Comparison of ENCODE assay signal across 8 mouse cellular contexts in the genomic region with DNA sequence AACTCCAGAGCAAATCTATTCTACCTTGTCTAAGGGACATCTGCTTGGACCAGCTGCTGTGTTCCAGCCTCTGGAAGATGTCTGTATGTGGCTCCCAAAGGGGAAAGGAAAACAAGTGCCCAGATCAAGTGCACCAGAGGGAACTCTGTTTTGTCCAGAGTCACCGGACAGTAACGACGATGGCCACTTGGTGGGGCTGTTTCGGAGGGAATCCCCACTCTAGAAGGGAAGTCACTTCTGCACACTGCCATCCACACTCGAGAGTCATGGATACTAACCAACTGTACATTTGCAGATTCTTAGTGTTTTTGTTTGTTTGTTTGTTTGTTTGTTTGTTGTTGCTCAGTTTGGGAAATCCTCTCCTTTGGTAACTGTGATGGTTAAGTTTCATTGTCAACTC. TPM values are rescaled to one million over a fixed set of nuclear protein-coding genes. Genes with fewer than 3 reads are reported as not detected.
DNase-seq lines count a peak whose midpoint lies in the region; ATAC-seq and TF ChIP-seq lines count a peak whose summit lies in the region.

No protein-coding gene starts in this region.

- H3K4me1 ChIP-seq in kidney, embryonic 15.5 days = peaks cover 6% of the 10 kb centered on the region
- H3K4me1 ChIP-seq in lung, postnatal 0 days (ENCODE audit: insufficient read depth, low read depth, low read length) = no peaks in the 10 kb centered on the region
- no peaks in the 10 kb centered on the region for H3K4me1 ChIP-seq in midbrain, embryonic 11.5 days (ENCODE audit: control insufficient read depth, insufficient read depth, low read length)

- WGBS in kidney, embryonic 15.5 days = 37% methylated on average over 5 of the region's 5 CpGs
- 41% methylated on average over 5 of the region's 5 CpGs for WGBS in lung, postnatal 0 days
- WGBS in midbrain, embryonic 11.5 days = 50% methylated on average over 5 of the region's 5 CpGs

- no peak for ATAC-seq in kidney, embryonic 15.5 days (replicated peaks; ENCODE audit: low FRiP score)
- no peak for ATAC-seq in lung, postnatal 0 days
- no peak for ATAC-seq in midbrain, embryonic 11.5 days (ENCODE audit: low FRiP score)

- no peak for TF ChIP-seq EP300 in lung, postnatal 0 days (IDR thresholded peaks at IDR 0.05)

- peak; percentile 55 for DNase-seq in kidney, adult 18-20 months
- DNase-seq in urinary bladder, postnatal 36 days (ENCODE audit: low spot score in 2 of 2) = peak; percentile 35 to 45
- DNase-seq in urinary bladder, postnatal 4 days (ENCODE audit: low spot score in 2 of 2) = no peak
- peak; percentile 51 to 76 for DNase-seq in cerebellum, postnatal 14 days
- DNase-seq in lung, postnatal 0 days (ENCODE audit: low spot score) = no peak
- no peak for DNase-seq in yolk sac, embryonic 10.5 days (ENCODE audit: low spot score)
- DNase-seq in midbrain, embryonic 11.5 days (ENCODE audit: low spot score, missing footprints) = no peak

- no peak overlapping the region for H3K4me3 ChIP-seq in kidney, embryonic 15.5 days (replicated peaks)
- H3K4me3 ChIP-seq in lung, postnatal 0 days (ENCODE audit: low read depth, low read length) = no peak overlapping the region
- H3K4me3 ChIP-seq in midbrain, embryonic 11.5 days (ENCODE audit: low read depth, low read length) = no peak overlapping the region

- TF ChIP-seq CTCF in lung, postnatal 0 days (IDR thresholded peaks at IDR 0.05) = peak; percentile 58

- no peak overlapping the region for H3K9ac ChIP-seq in kidney, embryonic 15.5 days
- no peak overlapping the region for H3K9ac ChIP-seq in lung, postnatal 0 days (replicated peaks; ENCODE audit: low read depth)
- no peak overlapping the region for H3K9ac ChIP-seq in midbrain, embryonic 11.5 days (ENCODE audit: low read length)

- no peak overlapping the region for H3K27ac ChIP-seq in kidney, embryonic 15.5 days
- H3K27ac ChIP-seq in lung, postnatal 0 days (ENCODE audit: low read length) = no peak overlapping the region
- no peak overlapping the region for H3K27ac ChIP-seq in midbrain, embryonic 11.5 days (ENCODE audit: low read depth, low read length)

- no peaks in the 10 kb centered on the region for H3K36me3 ChIP-seq in kidney, embryonic 15.5 days
- no peaks in the 10 kb centered on the region for H3K36me3 ChIP-seq in lung, postnatal 0 days (ENCODE audit: insufficient read depth, low read length)
- no peaks in the 10 kb centered on the region for H3K36me3 ChIP-seq in midbrain, embryonic 11.5 days (ENCODE audit: control insufficient read depth, insufficient read depth, low read length)

- H3K4me2 ChIP-seq in kidney, embryonic 15.5 days = no peak overlapping the region
- no peak overlapping the region for H3K4me2 ChIP-seq in lung, postnatal 0 days (replicated peaks; ENCODE audit: low read depth, low read length)
- H3K4me2 ChIP-seq in midbrain, embryonic 11.5 days = no peak overlapping the region

- no peaks in the 10 kb centered on the region for H3K9me3 ChIP-seq in kidney, embryonic 15.5 days (replicated peaks)
- no peaks in the 10 kb centered on the region for H3K9me3 ChIP-seq in lung, postnatal 0 days (ENCODE audit: low read length)
- H3K9me3 ChIP-seq in midbrain, embryonic 11.5 days (ENCODE audit: control insufficient read depth, low read length) = no peaks in the 10 kb centered on the region

- no peaks in the 10 kb centered on the region for H3K27me3 ChIP-seq in kidney, embryonic 15.5 days
- no peaks in the 10 kb centered on the region for H3K27me3 ChIP-seq in lung, postnatal 0 days (replicated peaks; ENCODE audit: insufficient read depth, low read length)
- no peaks in the 10 kb centered on the region for H3K27me3 ChIP-seq in midbrain, embryonic 11.5 days (ENCODE audit: control insufficient read depth, insufficient read depth, low read length)

RNA-seq across cellular contexts. Expression of a gene that starts 4.5 kb away (rescaled TPM):
- polyA plus RNA-seq in kidney, embryonic 15.5 days (2015; fragmentation: Nextera tagmentation; extraction: Ambion mirVana) = 2.2 and 2.6 TPM in 2 replicates
- 0.16 and 0.24 TPM in 2 replicates for polyA plus RNA-seq in lung, postnatal 0 days (2015; fragmentation: Nextera tagmentation; extraction: Ambion mirVana)
- not detected in 2 replicates for polyA plus RNA-seq in midbrain, embryonic 11.5 days (2014; fragmentation: Nextera tagmentation; extraction: Ambion mirVana)

RNA-seq across cellular contexts. Expression of a gene that starts 23.8 kb away (rescaled TPM):
- polyA plus RNA-seq in kidney, embryonic 15.5 days (2015; fragmentation: Nextera tagmentation; extraction: Ambion mirVana) = 2.1 and 2.5 TPM in 2 replicates
- 3.1 and 3.4 TPM in 2 replicates for polyA plus RNA-seq in lung, postnatal 0 days (2015; fragmentation: Nextera tagmentation; extraction: Ambion mirVana)
- 0.11 and 0.52 TPM in 2 replicates for polyA plus RNA-seq in midbrain, embryonic 11.5 days (2014; fragmentation: Nextera tagmentation; extraction: Ambion mirVana)

Comparison
In these comparisons a context has a peak if more than half of its experiments do, and no peak if none do; other contexts are left out.
1. DNase-seq: peak in kidney, adult 18-20 months (single experiment), urinary bladder, postnatal 36 days (2 of 2) and cerebellum, postnatal 14 days (2 of 2); none in urinary bladder, postnatal 4 days (0 of 2), lung, postnatal 0 days (single experiment), yolk sac, embryonic 10.5 days (single experiment) and midbrain, embryonic 11.5 days (single experiment).